Mouse (Mus musculus): ENCODE data around the gene Atraid.
"Not testable (repeated sequence)": the region's sequence is repeated elsewhere in the genome, so short reads cannot be mapped to it uniquely, and the experiment has no call there.

Gene Atraid

GRCm38 (mm10) chr5:31047848-31048762 is at the start of gene Atraid:
Gene Atraid, plus strand, starts transcription at chr5:31048312.
- peak; percentile 90 for ATAC-seq (ENCODE audit: insufficient number of reproducible peaks, low FRiP score, low TSS enrichment)

- ATAC-seq (ENCODE audit: insufficient number of reproducible peaks, low FRiP score, low TSS enrichment), result no peak
Observed at GRCm38 (mm10) chr5:30999324-30999723, 48.8 kb upstream of the Atraid start.

GRCm38 (mm10) chr5:31000122-31000521 is 48.0 kb upstream of the Atraid start:
- ATAC-seq (ENCODE audit: insufficient number of reproducible peaks, low FRiP score, low TSS enrichment), result no peak

- ATAC-seq (ENCODE audit: insufficient number of reproducible peaks, low FRiP score, low TSS enrichment), result no peak
Observed at GRCm38 (mm10) chr5:31000993-31001392, 47.1 kb upstream of the Atraid start.

- no peak for ATAC-seq (ENCODE audit: insufficient number of reproducible peaks, low FRiP score, low TSS enrichment)
Observed at GRCm38 (mm10) chr5:31001560-31001959, 46.6 kb upstream of the Atraid start.

- ATAC-seq (ENCODE audit: insufficient number of reproducible peaks, low FRiP score, low TSS enrichment), result peak; percentile 78
Observed at GRCm38 (mm10) chr5:31004184-31004583, 43.9 kb upstream of the Atraid start.

- no peak for ATAC-seq (ENCODE audit: insufficient number of reproducible peaks, low FRiP score, low TSS enrichment)
Observed at GRCm38 (mm10) chr5:31012737-31013136, 35.4 kb upstream of the Atraid start.

GRCm38 (mm10) chr5:31015913-31016312 is 32.2 kb upstream of the Atraid start:
- no peak for ATAC-seq (ENCODE audit: insufficient number of reproducible peaks, low FRiP score, low TSS enrichment)

GRCm38 (mm10) chr5:31021790-31022189 is 26.3 kb upstream of the Atraid start:
- ATAC-seq (ENCODE audit: insufficient number of reproducible peaks, low FRiP score, low TSS enrichment), result not testable (repeated sequence)

- ATAC-seq (ENCODE audit: insufficient number of reproducible peaks, low FRiP score, low TSS enrichment), result no peak
Observed at GRCm38 (mm10) chr5:31022690-31023089, 25.4 kb upstream of the Atraid start.

- no peak for ATAC-seq (ENCODE audit: insufficient number of reproducible peaks, low FRiP score, low TSS enrichment)
Observed at GRCm38 (mm10) chr5:31023254-31023653, 24.9 kb upstream of the Atraid start.

- no peak for ATAC-seq (ENCODE audit: insufficient number of reproducible peaks, low FRiP score, low TSS enrichment)
Observed at GRCm38 (mm10) chr5:31024641-31025040, 23.5 kb upstream of the Atraid start.

GRCm38 (mm10) chr5:31030926-31031325 is 17.2 kb upstream of the Atraid start:
- ATAC-seq (ENCODE audit: insufficient number of reproducible peaks, low FRiP score, low TSS enrichment), result no peak

- ATAC-seq (ENCODE audit: insufficient number of reproducible peaks, low FRiP score, low TSS enrichment), result no peak
Observed at GRCm38 (mm10) chr5:31031508-31031907, 16.6 kb upstream of the Atraid start.

- ATAC-seq (ENCODE audit: insufficient number of reproducible peaks, low FRiP score, low TSS enrichment), result no peak
Observed at GRCm38 (mm10) chr5:31034669-31035068, 13.4 kb upstream of the Atraid start.

GRCm38 (mm10) chr5:31036556-31036955 is 11.6 kb upstream of the Atraid start:
- not testable (repeated sequence) for ATAC-seq (ENCODE audit: insufficient number of reproducible peaks, low FRiP score, low TSS enrichment)

GRCm38 (mm10) chr5:31038171-31038845 is 9.8 kb upstream of the Atraid start:
- ATAC-seq (ENCODE audit: insufficient number of reproducible peaks, low FRiP score, low TSS enrichment), result no peak

- no peak for ATAC-seq (ENCODE audit: insufficient number of reproducible peaks, low FRiP score, low TSS enrichment)
Observed at GRCm38 (mm10) chr5:31046416-31046815, 1.7 kb upstream of the Atraid start.

- ATAC-seq (ENCODE audit: insufficient number of reproducible peaks, low FRiP score, low TSS enrichment), result no peak
Observed at GRCm38 (mm10) chr5:31047074-31047473, 1.0 kb upstream of the Atraid start.

- ATAC-seq (ENCODE audit: insufficient number of reproducible peaks, low FRiP score, low TSS enrichment), result peak; percentile 36; the same call in 1 of the 2 replicates
Observed at GRCm38 (mm10) chr5:31048763-31049641, 890 bp downstream of the Atraid start, which contains the start of gene Slc5a6. Gene Slc5a6, minus strand, starts transcription at chr5:31048924.

Measured in cerebellum, adult (tissue).